Mouse (Mus musculus) lung, adult 2 months (tissue): Measurements from ENCODE around the gene Dhx30.

Experiments used
- CTCF ChIP-seq: fragments of 200-500 bp; IDR thresholded peaks from 2 replicates; pipeline ENCODE4 v1.5.1; 2011; ENCODE audit warnings: mild to moderate bottlenecking, low read length, control low read depth; ENCODE audit not compliant: insufficient read depth
- POLR2A ChIP-seq: fragments of 200-500 bp; IDR thresholded peaks from 2 replicates; pipeline ENCODE4 v1.6.1; 2011; ENCODE audit warnings: low read depth, mild to moderate bottlenecking, control low read depth, low read length, borderline replicate concordance; ENCODE audit errors: extremely low read depth

GRCm38 (mm10) chr9:110121424-110121823 lies 3.8 kb upstream of the Dhx30 start:
- TF ChIP-seq CTCF (no peak), POLR2A (no peak)
